Mouse (Mus musculus) midbrain, embryonic 14.5 days (tissue): ENCODE results near the gene Gucy2e. TPM values are rescaled to one million over a fixed set of nuclear protein-coding genes. Genes with fewer than 3 reads are reported as not detected.

Experiments
- ATAC-seq: fragments of 200-750 bp; cut with Nextera tagmentation; 2 replicates; pipeline ENCODE4 v1.8.0; 2017; ENCODE audit warnings: moderate number of reproducible peaks, moderate library complexity; ENCODE audit not compliant: low FRiP score, low TSS enrichment
- DNase-seq: peaks from one replicate; pipeline ENCODE4 v3.0.0-alpha.2; 2015
- H3K27ac ChIP-seq: fragments of 300-500 bp; sonication (generic); replicated peaks from 2 replicates; pipeline ENCODE4 v1.5.1; 2014; ENCODE audit warnings: mild to moderate bottlenecking, low read depth, low read length, moderate library complexity
- H3K27me3 ChIP-seq: fragments of 300-500 bp; sonication (generic); 2 replicates; pipeline ENCODE4 v1.6.1; 2014; ENCODE audit warnings: low read length, control low read depth, mixed read lengths; ENCODE audit not compliant: control insufficient read depth, insufficient read depth
- H3K36me3 ChIP-seq: fragments of 300-500 bp; sonication (generic); 2 replicates; pipeline ENCODE4 v1.6.1; 2014; ENCODE audit warnings: low read length, control low read depth; ENCODE audit not compliant: control insufficient read depth, insufficient read depth
- H3K4me1 ChIP-seq: fragments of 300-500 bp; sonication (generic); 2 replicates; pipeline ENCODE4 v1.6.1; 2014; ENCODE audit warnings: mild to moderate bottlenecking, antibody characterized with exemption, low read length, control low read depth; ENCODE audit not compliant: control insufficient read depth, insufficient read depth
- H3K4me2 ChIP-seq: fragments of 300-500 bp; sonication (generic); 2 replicates; pipeline ENCODE4 v1.6.1; 2014; ENCODE audit warnings: mild to moderate bottlenecking, low read length, moderate library complexity
- H3K4me3 ChIP-seq: fragments of 300-500 bp; sonication (generic); replicated peaks from 2 replicates; pipeline ENCODE4 v1.5.1; 2014; ENCODE audit warnings: low read depth, low read length
- H3K9ac ChIP-seq: fragments of 300-500 bp; sonication (generic); replicated peaks from 2 replicates; pipeline ENCODE4 v1.6.1; 2014; ENCODE audit warnings: mild to moderate bottlenecking, low read length, moderate library complexity
- H3K9me3 ChIP-seq: fragments of 300-500 bp; sonication (generic); 2 replicates; pipeline ENCODE4 v1.6.1; 2016; ENCODE audit warnings: low read length, control low read depth, mixed read lengths; ENCODE audit not compliant: control insufficient read depth
- WGBS: fragments of 180-500 bp; shearing (Covaris S2); extraction: QIAGEN DNeasy Blood & Tissue Kit; methylation state at CpG from one replicate; pipeline ENCODE4 v1.1.7; 2014; 5-methylcytosine and 5-hydroxymethylcytosine counted together
- polyA plus RNA-seq: library from polyadenylated mRNA; unstranded; fragments of >200 nt; fragmentation: Nextera tagmentation; extraction: Ambion mirVana; gene quantifications from 2 replicates; pipeline ENCODE4 v1.2.1, GENCODE M21; 2014

Gucy2e gene
- 0.37 and 0.49 TPM in 2 replicates for polyA plus RNA-seq

DNA sequence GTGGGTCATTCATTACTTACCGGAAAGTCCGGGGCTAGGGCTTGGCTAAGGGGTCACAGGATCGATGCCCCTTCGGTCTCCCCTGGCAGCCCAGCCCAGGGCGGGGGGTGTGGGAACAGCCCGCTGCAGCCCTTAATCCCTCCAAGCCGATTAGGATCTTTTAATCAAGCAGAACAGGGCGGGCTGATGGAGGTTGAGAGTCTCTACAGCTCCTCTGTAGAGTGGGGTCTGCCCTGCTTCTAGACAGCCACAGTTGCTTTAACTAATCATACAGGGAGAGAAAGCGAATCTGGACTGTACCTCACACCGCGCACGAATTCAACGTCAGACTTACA lies at the start of gene Gucy2e:
Gucy2e (minus strand) TSS at position 111 of the 335 bp plus-strand sequence.
- Histone ChIP-seq H3K36me3 (no peaks in the 10 kb centered on the region), H3K27me3 (peaks cover 14% of the 10 kb centered on the region; the same call in 1 of the 2 replicates), H3K4me2 (peak within 1 kb of the TSS; percentile 66), H3K9me3 (no peaks in the 10 kb centered on the region), H3K4me1 (peaks cover 13% of the 10 kb centered on the region), H3K4me3 (peak within 1 kb of the TSS; percentile 43), H3K9ac (peak within 1 kb of the TSS; percentile 55), H3K27ac (peak within 1 kb of the TSS; percentile 58; the same call in 1 of the 2 replicates)
- ATAC-seq (no peak), DNase-seq (peak; percentile 58)
- 11% methylated on average over 13 of the region's 13 CpGs for WGBS

DNA sequence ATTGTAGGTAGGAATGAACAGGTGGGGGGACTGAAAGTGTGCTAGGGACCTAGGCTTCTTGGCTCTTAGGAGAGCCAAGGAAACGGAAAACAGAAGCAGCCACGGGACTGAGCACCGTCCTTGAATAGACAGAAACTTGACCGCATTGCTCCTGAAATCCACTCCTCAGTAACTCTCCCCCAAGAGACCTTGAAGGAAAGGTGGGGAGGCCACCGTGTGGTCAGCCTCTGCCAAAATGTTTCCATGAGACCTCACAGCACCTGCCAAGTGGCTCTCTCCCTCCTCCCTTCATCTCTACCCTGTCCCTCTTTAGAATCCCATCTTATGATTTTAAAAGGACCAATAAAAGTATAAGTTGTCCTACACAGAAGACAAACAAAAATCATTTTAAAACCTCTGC lies 40.4 kb upstream of the Gucy2e start:
- H3K9me3 ChIP-seq: no peaks in the 10 kb centered on the region
- no peak overlapping the region for H3K27ac ChIP-seq
- H3K36me3 ChIP-seq: no peaks in the 10 kb centered on the region
- H3K27me3 ChIP-seq: no peaks in the 10 kb centered on the region
- no peak for DNase-seq
- H3K9ac ChIP-seq: no peak overlapping the region
- no peaks in the 10 kb centered on the region for H3K4me1 ChIP-seq
- no peak overlapping the region for H3K4me2 ChIP-seq
- ATAC-seq: no peak
- H3K4me3 ChIP-seq: no peak overlapping the region
- WGBS: 62% methylated on average over 5 of the region's 5 CpGs

DNA sequence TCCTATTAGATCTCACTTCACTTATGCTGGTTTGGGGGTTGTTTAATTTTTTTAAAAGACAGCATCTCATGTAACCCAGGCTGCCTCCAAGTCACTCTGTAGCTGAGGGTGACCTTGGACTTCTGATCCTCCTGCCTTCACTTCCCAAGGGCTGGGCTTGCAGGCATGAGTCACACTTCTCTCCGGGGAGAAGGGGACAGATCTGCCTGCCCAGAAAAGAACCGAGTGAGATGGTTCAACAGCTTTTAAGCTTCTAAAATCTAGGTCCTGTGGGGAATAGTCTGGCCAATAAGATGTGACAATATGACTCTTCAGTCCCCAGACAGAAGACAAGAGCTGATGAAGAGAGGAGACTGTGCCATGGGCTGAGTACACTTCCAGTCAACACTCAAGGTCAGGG lies 39.2 kb upstream of the Gucy2e start:
- Histone ChIP-seq H3K4me1 (no peaks in the 10 kb centered on the region), H3K27me3 (no peaks in the 10 kb centered on the region), H3K36me3 (no peaks in the 10 kb centered on the region), H3K9ac (no peak overlapping the region), H3K9me3 (no peaks in the 10 kb centered on the region), H3K27ac (no peak overlapping the region), H3K4me2 (no peak overlapping the region), H3K4me3 (no peak overlapping the region)
- WGBS: 68% methylated on average over 2 of the region's 2 CpGs
- ATAC-seq (no peak), DNase-seq (no peak)

DNA sequence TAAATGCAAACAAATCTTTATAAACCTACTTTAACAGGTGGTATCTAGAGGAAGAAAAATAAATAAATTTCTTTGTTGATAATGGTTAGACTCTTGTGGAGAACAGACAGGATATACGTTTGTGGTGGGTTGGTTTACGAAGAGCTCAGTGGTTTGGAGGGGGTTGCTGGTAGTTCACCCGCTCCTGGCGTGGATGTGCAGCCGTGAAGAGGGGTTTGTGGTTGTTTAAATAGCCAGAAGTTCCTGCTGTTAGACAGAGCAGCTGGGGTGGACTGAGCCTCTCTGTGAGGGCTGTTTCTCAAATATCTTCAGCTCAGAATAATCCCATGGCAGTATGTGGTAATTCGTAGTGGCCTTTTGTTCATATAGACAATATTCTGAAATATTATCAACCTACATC lies 38.8 kb upstream of the Gucy2e start:
- Histone ChIP-seq H3K27ac (no peak overlapping the region), H3K4me1 (no peaks in the 10 kb centered on the region), H3K4me2 (no peak overlapping the region), H3K4me3 (no peak overlapping the region), H3K9ac (no peak overlapping the region), H3K9me3 (no peaks in the 10 kb centered on the region), H3K27me3 (no peaks in the 10 kb centered on the region), H3K36me3 (no peaks in the 10 kb centered on the region)
- no peak for DNase-seq
- 72% methylated on average over 6 of the region's 6 CpGs for WGBS
- ATAC-seq: no peak

DNA sequence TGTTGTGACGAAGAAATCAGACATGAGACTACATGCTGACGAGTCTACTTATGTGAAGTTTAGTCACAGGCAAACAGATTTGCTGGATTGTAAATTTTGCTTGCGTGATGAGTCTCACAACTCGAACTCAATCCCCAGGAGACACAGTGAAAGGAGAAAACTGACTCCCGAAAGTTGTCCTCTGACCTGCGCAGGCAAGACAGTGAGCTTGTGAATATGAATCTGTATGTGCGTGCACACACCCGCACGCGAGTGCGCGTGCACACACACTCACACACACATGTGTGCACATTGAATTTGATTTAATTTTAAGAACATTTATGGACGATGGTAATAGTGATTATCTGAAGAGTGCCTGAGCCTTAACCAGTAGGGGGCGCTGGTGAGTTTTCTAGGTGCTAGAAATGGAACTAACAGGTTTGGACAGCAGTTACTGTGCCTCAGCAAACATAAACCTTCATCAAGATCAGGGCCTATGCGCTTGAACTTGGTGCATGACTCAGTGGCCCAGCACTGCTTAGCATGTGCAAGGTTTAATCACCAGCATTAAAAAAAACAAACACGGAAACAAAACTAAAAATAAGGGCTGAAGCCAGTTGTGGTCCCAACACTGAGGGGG lies 35.4 kb upstream of the Gucy2e start:
- H3K27ac ChIP-seq: no peak overlapping the region
- H3K27me3 ChIP-seq: 0 out of 2 replicates have a peak, but pooled peaks cover 5% of the 10 kb centered on the region
- DNase-seq: peak; percentile 93
- no peak for ATAC-seq
- 38% methylated on average over 16 of the region's 16 CpGs for WGBS
- no peak overlapping the region for H3K4me3 ChIP-seq
- H3K4me1 ChIP-seq: no peaks in the 10 kb centered on the region
- no peaks in the 10 kb centered on the region for H3K9me3 ChIP-seq
- H3K9ac ChIP-seq: no peak overlapping the region
- H3K4me2 ChIP-seq: no peak overlapping the region
- H3K36me3 ChIP-seq: no peaks in the 10 kb centered on the region

DNA sequence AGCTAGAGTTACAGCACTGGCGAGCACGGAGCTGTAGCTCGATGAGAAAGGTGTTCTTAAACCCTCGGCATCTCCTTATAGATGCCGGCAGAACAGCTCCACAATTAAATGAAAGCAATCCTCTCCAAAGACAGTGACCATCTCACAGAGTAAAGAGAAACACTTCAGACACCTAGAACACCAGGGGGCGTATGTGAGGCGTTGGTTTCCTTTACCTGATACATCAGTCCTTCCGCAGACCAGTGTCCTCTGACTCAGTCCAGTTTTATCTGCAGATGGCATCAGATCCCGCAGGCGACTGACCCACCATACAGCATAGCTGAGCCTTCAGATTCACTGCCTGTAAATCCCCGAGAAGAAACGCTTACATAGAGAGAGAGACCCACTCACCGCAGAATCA lies 32.7 kb upstream of the Gucy2e start:
- peak overlapping the region; percentile 6; the same call in 1 of the 2 replicates for H3K4me2 ChIP-seq
- DNase-seq (peak; percentile 92), ATAC-seq (no peak)
- H3K27me3 ChIP-seq: 0 out of 2 replicates have a peak, but pooled peaks cover 5% of the 10 kb centered on the region
- no peak overlapping the region for H3K27ac ChIP-seq
- H3K4me3 ChIP-seq: no peak overlapping the region
- peaks cover 13% of the 10 kb centered on the region; the same call in 1 of the 2 replicates for H3K4me1 ChIP-seq
- H3K36me3 ChIP-seq: no peaks in the 10 kb centered on the region
- WGBS: 17% methylated on average over 13 of the region's 13 CpGs
- H3K9ac ChIP-seq: no peak overlapping the region
- H3K9me3 ChIP-seq: no peaks in the 10 kb centered on the region

DNA sequence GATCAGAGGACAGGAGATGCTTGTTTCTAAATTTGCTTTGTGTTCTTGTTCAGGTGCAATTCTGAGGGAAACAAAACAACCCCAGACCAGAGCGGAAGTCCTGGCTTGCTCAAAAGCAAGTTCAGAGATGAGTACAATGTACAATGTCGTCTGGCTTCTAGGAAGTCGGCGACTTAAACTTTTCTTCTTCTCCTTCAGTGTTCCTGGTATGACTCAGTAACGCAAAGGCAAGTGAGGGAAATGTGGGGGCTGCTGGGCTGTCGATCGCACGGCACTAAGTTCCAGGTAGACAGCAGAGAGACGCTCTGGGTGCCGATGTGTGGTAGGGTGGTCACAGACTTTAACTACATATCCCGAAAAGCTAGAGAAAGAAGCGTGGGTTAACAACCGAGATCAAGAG lies 31.3 kb upstream of the Gucy2e start:
- DNase-seq: no peak
- H3K36me3 ChIP-seq: no peaks in the 10 kb centered on the region
- H3K9me3 ChIP-seq: no peaks in the 10 kb centered on the region
- WGBS: 83% methylated on average over 13 of the region's 13 CpGs
- no peak for ATAC-seq
- no peak overlapping the region for H3K4me3 ChIP-seq
- H3K27me3 ChIP-seq: 0 out of 2 replicates have a peak, but pooled peaks cover 5% of the 10 kb centered on the region
- H3K4me1 ChIP-seq: peaks cover 13% of the 10 kb centered on the region; the same call in 1 of the 2 replicates
- H3K27ac ChIP-seq: no peak overlapping the region
- H3K9ac ChIP-seq: no peak overlapping the region
- H3K4me2 ChIP-seq: no peak overlapping the region

DNA sequence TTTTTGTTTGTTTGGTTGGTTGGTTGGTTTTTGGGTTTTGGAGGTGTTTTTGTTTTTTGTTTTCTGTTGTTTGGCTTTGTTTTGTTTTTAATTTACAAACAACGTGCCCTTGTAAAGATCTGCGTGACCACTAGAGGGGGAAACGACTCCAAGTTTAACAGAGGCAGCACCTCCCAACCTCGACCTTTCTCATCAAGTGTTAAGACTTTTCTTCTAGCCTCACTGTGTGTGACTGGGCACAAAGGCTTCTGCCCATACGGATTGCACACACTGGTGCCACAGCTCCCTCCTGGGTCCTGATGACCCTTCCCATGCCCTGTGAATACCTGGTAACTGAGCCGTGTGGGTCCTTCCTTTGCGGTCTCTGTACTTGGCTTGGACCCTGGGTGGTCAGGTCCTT lies 30.5 kb upstream of the Gucy2e start:
- Histone ChIP-seq H3K4me2 (no peak overlapping the region), H3K9ac (no peak overlapping the region), H3K27ac (no peak overlapping the region), H3K27me3 (0 out of 2 replicates have a peak, but pooled peaks cover 5% of the 10 kb centered on the region), H3K9me3 (no peaks in the 10 kb centered on the region), H3K4me1 (peaks cover 13% of the 10 kb centered on the region; the same call in 1 of the 2 replicates), H3K36me3 (no peaks in the 10 kb centered on the region), H3K4me3 (no peak overlapping the region)
- 31% methylated on average over 7 of the region's 7 CpGs for WGBS
- ATAC-seq (no peak), DNase-seq (peak; percentile 78)

DNA sequence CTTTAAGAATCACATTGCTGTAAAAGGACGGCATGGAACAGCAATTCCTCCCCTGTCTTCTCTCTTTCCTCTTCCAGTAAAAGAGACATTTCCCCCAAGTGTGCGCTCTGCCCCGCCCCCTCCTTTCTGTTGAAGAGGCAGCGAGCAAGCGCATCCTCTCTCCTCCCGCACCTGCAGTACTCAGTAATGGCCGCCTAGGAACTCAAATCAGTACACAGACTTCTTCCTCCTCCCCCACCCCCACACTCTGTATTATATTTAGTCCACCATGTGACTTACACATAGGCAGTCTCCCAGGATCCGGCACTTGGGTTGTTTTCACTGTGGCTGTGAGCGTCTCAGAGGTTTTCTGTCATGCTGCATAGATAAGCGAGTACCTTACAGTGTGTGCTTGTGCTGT lies 29.4 kb upstream of the Gucy2e start:
- Histone ChIP-seq H3K9me3 (no peaks in the 10 kb centered on the region), H3K4me1 (peaks cover 13% of the 10 kb centered on the region; the same call in 1 of the 2 replicates), H3K4me3 (peak overlapping the region; percentile 7; the same call in 1 of the 2 replicates), H3K4me2 (peak overlapping the region; percentile 38), H3K27me3 (0 out of 2 replicates have a peak, but pooled peaks cover 5% of the 10 kb centered on the region), H3K36me3 (no peaks in the 10 kb centered on the region), H3K27ac (peak overlapping the region; percentile 39), H3K9ac (no peak overlapping the region; the same call in 1 of the 2 replicates)
- DNase-seq: peak; percentile 87
- 11% methylated on average over 10 of the region's 10 CpGs for WGBS
- ATAC-seq: peak; percentile 53; the same call in 1 of the 2 replicates
